Mouse (Mus musculus) C2C12 (cell line): ENCODE measurements around the gene Slit3. TPM values are rescaled to one million over a fixed set of nuclear protein-coding genes. Genes with fewer than 3 reads are reported as not detected.

Experiments
- H3K27me3 ChIP-seq: one replicate; pipeline ENCODE4 v1.6.1; 2011; ENCODE audit not compliant: control insufficient read depth, insufficient read depth, insufficient read length
- H3K36me3 ChIP-seq: one replicate; pipeline ENCODE4 v1.6.1; 2011; ENCODE audit not compliant: control insufficient read depth, insufficient read depth
- H3K4me3 ChIP-seq: one replicate; pipeline ENCODE4 v1.5.1; 2011; ENCODE audit warnings: mild to moderate bottlenecking, control low read depth; ENCODE audit not compliant: poor library complexity, insufficient read depth, severe bottlenecking
- H3K79me2 ChIP-seq: one replicate; pipeline ENCODE4 v1.6.1; 2011; ENCODE audit not compliant: control insufficient read depth, insufficient read depth
- H3K79me3 ChIP-seq: one replicate; pipeline ENCODE4 v1.6.1; 2011; ENCODE audit warnings: low read depth, control low read depth
- H3ac ChIP-seq: one replicate; pipeline ENCODE3; 2011; ENCODE audit warnings: low read depth; ENCODE audit not compliant: control insufficient read depth, insufficient read length
- CEBPB ChIP-seq: IDR thresholded peaks from one replicate; pipeline ENCODE4 v1.6.1; 2011; ENCODE audit warnings: low read depth, mild to moderate bottlenecking, control low read depth, moderate library complexity
- CTCF ChIP-seq: IDR thresholded peaks from one replicate; pipeline ENCODE4 v1.5.1; 2011; ENCODE audit not compliant: control insufficient read depth, insufficient read depth, insufficient read length
- FOSL1 ChIP-seq: IDR thresholded peaks from one replicate; pipeline ENCODE4 v1.8.0; 2011; ENCODE audit warnings: mild to moderate bottlenecking, low read length; ENCODE audit not compliant: poor library complexity, insufficient read depth, severe bottlenecking
- MAX ChIP-seq: IDR thresholded peaks from one replicate; pipeline ENCODE4 v1.6.1; 2011; ENCODE audit warnings: mild to moderate bottlenecking, control low read depth
- MYOD1 ChIP-seq: IDR thresholded peaks from one replicate; pipeline ENCODE4 v1.6.1; 2011; ENCODE audit warnings: low read depth; ENCODE audit not compliant: control insufficient read depth, insufficient read length
- MYOG ChIP-seq: IDR thresholded peaks from one replicate; pipeline ENCODE4 v1.6.1; 2011; ENCODE audit not compliant: control insufficient read depth, insufficient read length; ENCODE audit errors: extremely low read depth
- USF1 ChIP-seq: IDR thresholded peaks from one replicate; pipeline ENCODE4 v1.6.1; 2011; ENCODE audit warnings: low read depth, mild to moderate bottlenecking, control low read depth, moderate library complexity
- polyA plus RNA-seq: library from polyadenylated mRNA; unstranded; fragments of >200 nt; fragmentation: generic; extraction: Trizol; gene quantifications from one replicate; pipeline ENCODE4 v1.2.1, GENCODE M21; 2012; ENCODE audit warnings: missing spikeins

Slit3 gene
- polyA plus RNA-seq, 1 experiment, result not detected

DNA sequence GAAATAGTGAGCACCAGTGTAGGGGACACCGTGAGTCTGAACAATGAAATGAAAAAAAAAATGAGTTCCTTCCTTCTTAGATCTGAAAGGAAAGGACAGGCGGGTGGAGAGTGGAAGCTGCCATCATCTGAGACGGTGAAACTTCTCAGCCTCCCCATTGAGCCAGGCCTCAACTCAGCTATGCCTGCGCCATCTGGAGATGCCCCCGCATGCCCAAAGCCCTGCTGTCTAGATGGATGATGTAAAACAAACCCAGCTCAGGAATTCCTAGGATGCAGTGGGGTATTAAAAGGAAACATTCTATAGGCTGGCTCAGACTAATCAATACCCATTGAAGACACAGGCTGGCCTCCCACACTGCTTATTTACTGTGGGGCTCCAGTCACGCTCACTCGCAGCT is 477.7 kb downstream of the Slit3 start:
- peaks cover 7% of the 10 kb centered on the region for H3K27me3 ChIP-seq
- H3K79me3 ChIP-seq, result no peaks in the 10 kb centered on the region
- TF ChIP-seq CEBPB, result no peak
- no peak for TF ChIP-seq MAX
- no peak for TF ChIP-seq MYOG
- TF ChIP-seq USF1, result no peak
- no peak for TF ChIP-seq MYOD1
- TF ChIP-seq FOSL1, result no peak
- no peak for TF ChIP-seq CTCF
- H3K36me3 ChIP-seq, result no peaks in the 10 kb centered on the region
- no peaks in the 10 kb centered on the region for H3K79me2 ChIP-seq
- no peak overlapping the region for H3K4me3 ChIP-seq
- no peak overlapping the region for H3ac ChIP-seq

DNA sequence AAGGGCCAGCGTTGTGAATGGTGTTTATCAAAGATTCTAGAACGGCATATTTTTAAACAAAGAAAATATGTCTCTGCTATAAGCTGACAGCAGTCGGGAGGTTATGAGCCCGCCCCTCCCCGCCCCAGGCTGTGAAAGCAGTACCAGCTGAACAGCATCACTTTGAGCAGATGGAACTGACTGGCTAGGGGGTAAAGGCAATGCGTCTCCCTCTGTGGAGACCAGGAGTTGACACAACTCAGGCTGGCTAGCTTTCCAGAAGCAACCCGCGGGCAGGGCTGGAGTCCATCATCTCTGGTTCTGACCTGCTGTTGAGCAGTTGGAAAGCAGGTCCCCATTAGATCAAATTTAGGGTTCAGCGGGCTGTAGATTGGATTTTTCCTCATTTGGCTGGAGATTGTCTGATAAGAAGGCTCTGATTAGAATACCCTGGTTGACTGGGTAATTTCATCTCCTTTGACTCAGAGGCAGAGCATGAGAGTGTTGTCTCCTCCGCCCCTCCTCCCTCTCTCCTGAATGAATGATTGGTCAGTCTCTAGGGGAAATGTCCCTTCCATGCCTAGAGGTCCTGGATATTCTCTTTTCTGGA is 480.7 kb downstream of the Slit3 start:
- no peaks in the 10 kb centered on the region for H3K36me3 ChIP-seq
- H3K27me3 ChIP-seq, result peaks cover 7% of the 10 kb centered on the region
- H3ac ChIP-seq, result no peak overlapping the region
- H3K79me2 ChIP-seq, result no peaks in the 10 kb centered on the region
- no peak overlapping the region for H3K4me3 ChIP-seq
- H3K79me3 ChIP-seq, result no peaks in the 10 kb centered on the region
- TF ChIP-seq MYOD1 (no peak), CTCF (no peak), FOSL1 (no peak), MAX (no peak), USF1 (no peak), CEBPB (no peak), MYOG (no peak)

DNA sequence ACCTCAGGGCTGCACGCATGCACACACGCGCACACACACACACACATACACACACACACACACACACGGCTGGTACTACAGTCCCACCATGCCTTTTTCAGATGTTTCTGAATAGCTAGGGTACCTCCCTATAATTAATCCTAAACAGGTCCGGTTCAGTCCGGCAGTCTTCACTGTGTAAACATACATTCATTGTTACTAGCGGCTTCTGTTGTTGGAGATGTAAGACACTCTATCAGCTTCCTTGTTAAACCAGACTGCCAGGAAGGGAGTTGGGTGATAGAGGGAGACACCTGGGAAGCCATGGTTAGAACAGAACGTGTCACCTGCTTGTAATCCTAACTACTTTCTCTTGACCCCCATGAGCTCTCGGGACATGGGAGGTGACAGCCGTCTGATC is 481.6 kb downstream of the Slit3 start:
- Histone ChIP-seq H3K4me3 (no peak overlapping the region), H3K79me3 (no peaks in the 10 kb centered on the region), H3K27me3 (peaks cover 7% of the 10 kb centered on the region), H3ac (no peak overlapping the region), H3K79me2 (no peaks in the 10 kb centered on the region), H3K36me3 (no peaks in the 10 kb centered on the region)
- no peak for TF ChIP-seq USF1
- no peak for TF ChIP-seq FOSL1
- no peak for TF ChIP-seq MYOG
- TF ChIP-seq MAX, result no peak
- no peak for TF ChIP-seq CEBPB
- no peak for TF ChIP-seq CTCF
- TF ChIP-seq MYOD1, result no peak

DNA sequence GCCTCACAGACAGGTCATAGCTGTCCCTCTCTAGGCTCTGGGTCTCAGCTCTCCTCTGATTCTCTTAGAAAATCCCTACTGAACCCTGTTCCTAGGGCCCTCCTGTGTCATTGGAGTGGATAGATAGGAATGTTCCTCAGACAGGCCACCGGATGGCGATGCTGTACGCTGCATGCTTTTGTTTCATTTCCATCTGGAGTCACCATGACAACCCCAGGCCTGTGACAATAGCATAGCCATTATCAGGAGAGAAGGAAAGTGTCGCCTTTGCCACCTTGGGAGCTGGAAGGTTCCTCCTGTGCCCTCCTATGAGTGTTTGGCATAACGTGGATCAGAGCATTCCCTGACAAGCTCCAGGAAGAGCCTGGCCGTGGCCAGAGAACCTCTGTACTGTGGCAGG is 482.9 kb downstream of the Slit3 start:
- no peaks in the 10 kb centered on the region for H3K36me3 ChIP-seq
- no peak overlapping the region for H3ac ChIP-seq
- no peaks in the 10 kb centered on the region for H3K79me2 ChIP-seq
- H3K27me3 ChIP-seq, result peaks cover 7% of the 10 kb centered on the region
- TF ChIP-seq MYOG (no peak), CEBPB (no peak), FOSL1 (no peak), CTCF (no peak), USF1 (no peak), MAX (no peak), MYOD1 (no peak)
- H3K4me3 ChIP-seq, result no peak overlapping the region
- H3K79me3 ChIP-seq, result no peaks in the 10 kb centered on the region

DNA sequence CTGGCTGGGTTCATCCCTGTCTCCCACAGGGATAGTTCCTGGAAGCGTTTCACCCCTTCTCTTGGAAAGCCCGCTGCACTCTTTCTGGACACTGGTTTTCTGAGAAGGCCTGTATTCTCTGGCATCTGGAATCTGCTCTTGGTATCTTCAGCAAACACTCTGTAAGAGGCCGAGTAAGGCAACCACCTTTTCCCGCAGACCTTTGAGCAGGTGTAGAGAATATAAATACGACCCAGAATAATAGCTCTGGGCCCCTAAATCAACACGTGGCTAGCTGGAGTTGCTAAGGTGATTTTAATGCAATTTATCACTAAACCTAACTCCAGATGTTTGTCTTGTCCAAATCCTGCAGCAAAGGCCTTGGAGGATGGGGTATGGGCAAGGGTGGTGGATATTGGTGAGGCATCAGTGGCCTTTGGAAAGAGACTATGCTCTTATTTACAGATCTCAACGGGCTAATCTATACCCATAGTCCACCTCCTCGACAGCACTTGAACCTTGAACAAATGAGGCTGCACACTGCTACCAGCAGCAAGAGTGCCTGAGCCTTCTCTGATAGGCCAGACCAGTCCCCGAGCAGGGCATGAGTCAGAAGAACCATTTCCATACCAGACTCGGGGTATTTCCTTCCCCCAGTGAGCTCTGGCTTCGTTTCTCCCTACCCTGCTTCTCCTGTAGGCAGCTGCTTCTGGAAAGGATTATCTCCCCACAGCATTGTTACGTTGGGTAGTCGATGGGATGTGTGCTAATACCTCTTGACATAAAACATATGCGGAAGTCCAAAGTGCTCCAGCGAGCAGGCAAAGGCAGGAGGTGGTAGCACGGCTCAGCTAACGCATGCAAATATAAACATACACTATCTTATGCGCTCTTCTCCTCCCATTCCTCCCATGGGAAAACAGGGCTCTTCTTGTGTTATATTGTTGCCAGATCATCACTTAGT is 484.1 kb downstream of the Slit3 start:
- no peaks in the 10 kb centered on the region for H3K79me2 ChIP-seq
- H3K79me3 ChIP-seq, result no peaks in the 10 kb centered on the region
- TF ChIP-seq MAX (no peak), CTCF (no peak), MYOD1 (no peak), FOSL1 (no peak), MYOG (no peak), USF1 (no peak), CEBPB (no peak)
- H3K36me3 ChIP-seq, result no peaks in the 10 kb centered on the region
- peaks cover 7% of the 10 kb centered on the region for H3K27me3 ChIP-seq
- no peak overlapping the region for H3ac ChIP-seq
- H3K4me3 ChIP-seq, result no peak overlapping the region
